Comparison of ENCODE assay signal across 16 mouse cellular contexts in the genomic region with DNA sequence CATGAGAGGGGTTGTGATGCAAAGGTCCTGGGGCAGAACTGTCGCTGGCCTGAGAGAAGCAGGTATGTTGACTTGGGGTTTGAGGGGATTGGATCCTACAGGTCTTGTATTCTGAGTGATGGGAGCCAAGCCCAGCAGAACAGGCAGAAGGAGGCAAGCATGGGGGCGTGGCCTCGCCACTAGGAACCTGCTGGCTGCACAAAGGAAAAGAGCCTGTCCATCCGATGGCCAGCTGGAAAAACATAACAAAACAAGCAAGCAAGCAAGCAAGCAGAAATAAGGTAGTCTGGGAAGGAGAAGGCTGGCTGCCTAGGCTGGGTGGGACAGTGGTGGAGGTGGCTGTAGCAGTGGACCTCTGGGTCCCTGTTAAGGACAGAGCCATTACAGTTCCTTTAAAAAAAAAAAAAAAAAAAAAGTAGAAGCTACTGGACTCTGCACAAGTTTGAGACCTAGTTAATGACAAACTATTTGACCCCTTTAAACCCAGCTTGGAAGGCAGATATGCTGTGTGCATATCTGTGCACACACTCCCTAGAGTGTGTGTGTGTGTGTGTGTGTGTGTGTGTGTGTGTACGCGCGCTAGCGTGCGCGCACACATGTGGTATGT. TPM values are rescaled to one million over a fixed set of nuclear protein-coding genes. Genes with fewer than 3 reads are reported as not detected.
DNase-seq lines count a peak whose midpoint lies in the region; ATAC-seq and TF ChIP-seq lines count a peak whose summit lies in the region.
"Had no signal": no experiment of that assay in that cellular context is flagged by ENCODE, and none has a peak within 500 bp of the region (broad histone marks: within the 10 kb centered on the region; RNA-seq: fewer than 3 reads in every experiment).

No protein-coding gene starts in this region.

- 0 out of 2 replicates have a peak, but pooled peaks have one; percentile 39 for ATAC-seq in liver, embryonic 14.5 days (ENCODE audit: insufficient read depth)
- ATAC-seq in stomach, postnatal 0 days (ENCODE audit: low FRiP score, low TSS enrichment) = no peak
- no peak for ATAC-seq in midbrain, embryonic 14.5 days (ENCODE audit: low FRiP score, low TSS enrichment)

- H3K9ac ChIP-seq in liver, embryonic 14.5 days (replicated peaks) = no peak overlapping the region
- H3K9ac ChIP-seq in stomach, postnatal 0 days (ENCODE audit: low read length) = no peak overlapping the region
- no peak overlapping the region for H3K9ac ChIP-seq in midbrain, embryonic 14.5 days (replicated peaks; ENCODE audit: low read length)
- H3K9ac ChIP-seq: forebrain, embryonic 13.5 days; liver, embryonic 15.5 days; neural tube, embryonic 15.5 days had no signal

- H3K27me3 ChIP-seq in liver, embryonic 14.5 days (ENCODE audit: control insufficient read depth, insufficient read depth, low read length) = peaks cover 2% of the 10 kb centered on the region
- H3K27me3 ChIP-seq in kidney, adult 2 months (replicated peaks; ENCODE audit: control insufficient read depth, insufficient read depth, low read length) = no peaks in the 10 kb centered on the region
- H3K27me3 ChIP-seq in stomach, postnatal 0 days (ENCODE audit: control insufficient read depth, insufficient read depth, low read length) = no peaks in the 10 kb centered on the region
- H3K27me3 ChIP-seq in midbrain, embryonic 14.5 days (ENCODE audit: control insufficient read depth, insufficient read depth, low read length) = peaks cover 11% of the 10 kb centered on the region; the same call in 1 of the 2 replicates
- H3K27me3 ChIP-seq: megakaryocyte, embryonic 14.5 days had no signal

- DNase-seq in liver, embryonic 14.5 days (ENCODE audit: low read depth in 3 of 3, low spot score in 3 of 3) = no peak
- DNase-seq in liver = no peak
- peak; percentile 83 for DNase-seq in kidney, adult 2 months
- DNase-seq in kidney, postnatal 36 days = peak; percentile 72 to 80
- DNase-seq in stomach, postnatal 0 days (ENCODE audit: low spot score) = peak; percentile 47
- DNase-seq in midbrain, embryonic 14.5 days = no peak
- no peak for DNase-seq in T-cell, adult 2 months (ENCODE audit: low spot score)
- DNase-seq in cerebellum, postnatal 14 days = no peak
- DNase-seq: cerebellum, postnatal 36 days; gastrocnemius, adult 2 months; heart, postnatal 36 days; spleen, adult 18-20 months had no signal

- TF ChIP-seq EP300 in liver, embryonic 14.5 days (IDR thresholded peaks at IDR 0.05; ENCODE audit: low read depth) = no peak
- TF ChIP-seq EP300 in stomach, postnatal 0 days (optimal IDR thresholded peaks at IDR 0.05) = no peak

- H3K4me2 ChIP-seq in liver, embryonic 14.5 days (ENCODE audit: low read depth) = no peak overlapping the region
- no peak overlapping the region for H3K4me2 ChIP-seq in stomach, postnatal 0 days (replicated peaks; ENCODE audit: low read depth)
- H3K4me2 ChIP-seq in midbrain, embryonic 14.5 days (ENCODE audit: low read length) = no peak overlapping the region
- H3K4me2 ChIP-seq: forebrain, embryonic 13.5 days; liver, embryonic 15.5 days; neural tube, embryonic 15.5 days had no signal

- no peak overlapping the region for H3K4me3 ChIP-seq in liver, embryonic 14.5 days (ENCODE audit: insufficient read depth in 1 of 2, low read depth in 2 of 2, low read length in 2 of 2)
- no peak overlapping the region for H3K4me3 ChIP-seq in kidney, adult 2 months (ENCODE audit: insufficient read depth, low read depth, low read length)
- H3K4me3 ChIP-seq in stomach, postnatal 0 days (ENCODE audit: low read depth, low read length) = no peak overlapping the region
- no peak overlapping the region for H3K4me3 ChIP-seq in midbrain, embryonic 14.5 days (replicated peaks; ENCODE audit: low read depth, low read length)
- H3K4me3 ChIP-seq: forebrain, embryonic 13.5 days; gastrocnemius, adult 2 months; liver, embryonic 15.5 days; neural tube, embryonic 15.5 days had no signal

- H3K9me3 ChIP-seq in liver, embryonic 14.5 days (ENCODE audit: control insufficient read depth, low read length) = no peaks in the 10 kb centered on the region
- H3K9me3 ChIP-seq in stomach, postnatal 0 days (ENCODE audit: control insufficient read depth, low read length) = no peaks in the 10 kb centered on the region
- no peaks in the 10 kb centered on the region for H3K9me3 ChIP-seq in midbrain, embryonic 14.5 days (ENCODE audit: control insufficient read depth, low read length)
- H3K9me3 ChIP-seq: forebrain, embryonic 13.5 days; liver, embryonic 15.5 days; megakaryocyte, embryonic 14.5 days; neural tube, embryonic 15.5 days had no signal

- TF ChIP-seq POLR2A in kidney, adult 2 months (IDR thresholded peaks at IDR 0.05; ENCODE audit: low read depth, low read length) = no peak

- H3K36me3 ChIP-seq in liver, embryonic 14.5 days (replicated peaks; ENCODE audit: control insufficient read depth, insufficient read depth, low read depth) = no peaks in the 10 kb centered on the region
- H3K36me3 ChIP-seq in kidney, adult 2 months (ENCODE audit: control insufficient read depth, insufficient read depth, low read length) = no peaks in the 10 kb centered on the region
- H3K36me3 ChIP-seq in stomach, postnatal 0 days (ENCODE audit: control insufficient read depth, insufficient read depth, low read length) = no peaks in the 10 kb centered on the region
- no peaks in the 10 kb centered on the region for H3K36me3 ChIP-seq in midbrain, embryonic 14.5 days (ENCODE audit: control insufficient read depth, insufficient read depth, low read length)
- H3K36me3 ChIP-seq: liver, embryonic 15.5 days; neural tube, embryonic 15.5 days had no signal

- no peak for TF ChIP-seq CTCF in liver, embryonic 14.5 days (IDR thresholded peaks at IDR 0.05; ENCODE audit: low read depth)
- no peak for TF ChIP-seq CTCF in kidney, adult 2 months (conservative IDR thresholded peaks at IDR 0.05; ENCODE audit: insufficient read depth, insufficient read length, low read depth, low read length)
- no peak for TF ChIP-seq CTCF in stomach, postnatal 0 days (IDR thresholded peaks at IDR 0.05; ENCODE audit: low read depth)

- 77% methylated on average over 10 of the region's 10 CpGs for WGBS in liver, embryonic 14.5 days (ENCODE audit: insufficient replicate concordance)
- 60% methylated on average over 10 of the region's 10 CpGs for WGBS in kidney, adult 2 months
- WGBS in stomach, postnatal 0 days = 74% methylated on average over 10 of the region's 10 CpGs
- WGBS in midbrain, embryonic 14.5 days = 79% methylated on average over 10 of the region's 10 CpGs

- H3K27ac ChIP-seq in liver, embryonic 14.5 days = no peak overlapping the region
- peak overlapping the region; percentile 62 for H3K27ac ChIP-seq in kidney, adult 2 months (ENCODE audit: insufficient read depth, low read depth, low read length)
- H3K27ac ChIP-seq in stomach, postnatal 0 days (replicated peaks) = peak overlapping the region; percentile 74; the same call in 1 of the 2 replicates
- H3K27ac ChIP-seq in midbrain, embryonic 14.5 days (replicated peaks; ENCODE audit: low read depth, low read length) = no peak overlapping the region
- H3K27ac ChIP-seq: forebrain, embryonic 13.5 days; gastrocnemius, adult 2 months; liver, embryonic 15.5 days; neural tube, embryonic 15.5 days had no signal

- H3K4me1 ChIP-seq in liver, embryonic 14.5 days (replicated peaks; ENCODE audit: control insufficient read depth in 2 of 2, insufficient read depth in 2 of 2, low read length in 1 of 2) = peaks cover 0 to 9% of the 10 kb centered on the region in 2 experiments; a peak in 2 of 4 replicates
- peaks cover 27% of the 10 kb centered on the region for H3K4me1 ChIP-seq in kidney, adult 2 months (ENCODE audit: control insufficient read depth, insufficient read depth, low read length)
- 0 out of 2 replicates have a peak, but pooled peaks cover 6% of the 10 kb centered on the region for H3K4me1 ChIP-seq in stomach, postnatal 0 days (replicated peaks; ENCODE audit: control insufficient read depth, insufficient read depth)
- H3K4me1 ChIP-seq in midbrain, embryonic 14.5 days (ENCODE audit: control insufficient read depth, insufficient read depth, low read length) = 0 out of 2 replicates have a peak, but pooled peaks cover 3% of the 10 kb centered on the region

RNA-seq across cellular contexts. Expression of a gene that starts 34.4 kb away (rescaled TPM):
- polyA plus RNA-seq in liver, embryonic 14.5 days (2012; rRNA removed) = 2.3 and 2.6 TPM in 2 replicates
- 0.88 and 1.1 TPM in 2 replicates for polyA plus RNA-seq in liver, embryonic 14.5 days (2014; fragmentation: Nextera tagmentation; extraction: Ambion mirVana)
- 12.3 and 13.0 TPM in 2 replicates for polyA plus RNA-seq in kidney, adult 2 months (2012; rRNA removed)
- polyA plus RNA-seq in stomach, postnatal 0 days (2015; fragmentation: Nextera tagmentation; extraction: Ambion mirVana) = 3.0 and 3.2 TPM in 2 replicates
- 0.22 TPM in 1 of 2 replicates, not detected in the other for polyA plus RNA-seq in midbrain, embryonic 14.5 days (2014; fragmentation: Nextera tagmentation; extraction: Ambion mirVana)

RNA-seq across cellular contexts. Expression of a gene that starts 36.0 kb away (rescaled TPM):
- 1.9 and 2.2 TPM in 2 replicates for polyA plus RNA-seq in liver, embryonic 14.5 days (2012; rRNA removed)
- 1.8 and 2.3 TPM in 2 replicates for polyA plus RNA-seq in liver, embryonic 14.5 days (2014; fragmentation: Nextera tagmentation; extraction: Ambion mirVana)
- 41.0 and 44.4 TPM in 2 replicates for polyA plus RNA-seq in kidney, adult 2 months (2012; rRNA removed)
- 11.8 and 12.3 TPM in 2 replicates for polyA plus RNA-seq in stomach, postnatal 0 days (2015; fragmentation: Nextera tagmentation; extraction: Ambion mirVana)
- 8.2 and 9.2 TPM in 2 replicates for polyA plus RNA-seq in midbrain, embryonic 14.5 days (2014; fragmentation: Nextera tagmentation; extraction: Ambion mirVana)

Comparison
In these comparisons a context has a peak if more than half of its experiments do, and no peak if none do; other contexts are left out.
1. DNase-seq: peak in kidney, adult 2 months (single experiment), kidney, postnatal 36 days (2 of 2) and stomach, postnatal 0 days (single experiment); none in liver, embryonic 14.5 days (0 of 3), liver (single experiment), midbrain, embryonic 14.5 days (single experiment), T-cell, adult 2 months (single experiment) and cerebellum, postnatal 14 days (0 of 2).
2. H3K27ac ChIP-seq: peak in kidney, adult 2 months (single experiment) and stomach, postnatal 0 days (single experiment); none in liver, embryonic 14.5 days (single experiment) and midbrain, embryonic 14.5 days (single experiment).